Mouse (Mus musculus) ES-Bruce4 (cell line): ENCODE data around the gene Vmn1r43. TPM values are rescaled to one million over a fixed set of nuclear protein-coding genes. Genes with fewer than 3 reads are reported as not detected.

Source experiments
- H3K27ac ChIP-seq: 2 replicates; pipeline ENCODE4 v1.5.1; 2012; ENCODE audit warnings: low read length, inconsistent platforms; ENCODE audit not compliant: insufficient read depth
- H3K27me3 ChIP-seq: 2 replicates; pipeline ENCODE4 v1.6.1; 2012; ENCODE audit warnings: mild to moderate bottlenecking, low read length, inconsistent platforms; ENCODE audit not compliant: control insufficient read depth, poor library complexity, insufficient read depth, severe bottlenecking
- H3K36me3 ChIP-seq: 2 replicates; pipeline ENCODE4 v1.6.1; 2012; ENCODE audit warnings: inconsistent platforms, mild to moderate bottlenecking, low read length, moderate library complexity; ENCODE audit not compliant: control insufficient read depth, poor library complexity, insufficient read depth, severe bottlenecking
- H3K4me1 ChIP-seq: one replicate; pipeline ENCODE4 v1.8.1; 2011; ENCODE audit warnings: low read length; ENCODE audit not compliant: control insufficient read depth, insufficient read depth
- H3K4me3 ChIP-seq: 2 replicates; pipeline ENCODE4 v1.5.1; 2011; ENCODE audit warnings: low read depth, mild to moderate bottlenecking, low read length
- H3K9ac ChIP-seq: 2 replicates; pipeline ENCODE4 v1.6.1; 2012; ENCODE audit warnings: low read depth, mild to moderate bottlenecking, inconsistent platforms; ENCODE audit not compliant: poor library complexity, severe bottlenecking
- H3K9me3 ChIP-seq: replicated peaks from 2 replicates; pipeline ENCODE4 v1.6.1; 2012; ENCODE audit warnings: mild to moderate bottlenecking, low read length, inconsistent platforms; ENCODE audit not compliant: control insufficient read depth, poor library complexity, insufficient read depth, severe bottlenecking
- CTCF ChIP-seq: IDR thresholded peaks from one replicate; pipeline ENCODE4 v1.8.1; 2011; ENCODE audit warnings: low read depth, low read length
- EP300 ChIP-seq: IDR thresholded peaks from 2 replicates; pipeline ENCODE4 v1.6.1; 2011; ENCODE audit warnings: low read depth, low read length; ENCODE audit not compliant: insufficient read depth
- POLR2A ChIP-seq: IDR thresholded peaks from one replicate; pipeline ENCODE4 v1.8.1; 2011; ENCODE audit warnings: low read length; ENCODE audit not compliant: insufficient read depth
- polyA plus RNA-seq: library from polyadenylated mRNA; stranded (reverse); fragments of >200 nt; gene quantifications from 2 replicates; pipeline ENCODE4 v1.2.4, GENCODE M21; 2011; ENCODE audit warnings: low read depth; ENCODE audit not compliant: missing spikeins, insufficient read depth, insufficient read length

The Vmn1r43 gene
- polyA plus RNA-seq, 1 experiment = not detected

- peaks cover 32% of the 10 kb centered on the region for H3K9me3 ChIP-seq
- no peaks in the 10 kb centered on the region for H3K36me3 ChIP-seq
- H3K4me3 ChIP-seq = no peak overlapping the region
- H3K27me3 ChIP-seq = no peaks in the 10 kb centered on the region
- TF ChIP-seq EP300 (no peak), CTCF (no peak), POLR2A (no peak)
- H3K9ac ChIP-seq = no peak overlapping the region
- H3K27ac ChIP-seq = peak overlapping the region; percentile 36; the same call in 1 of the 2 replicates
- H3K4me1 ChIP-seq = no peaks in the 10 kb centered on the region
Measured at GRCm38 (mm10) chr6:89867276-89867675, 8.9 kb downstream of the Vmn1r43 start.

GRCm38 (mm10) chr6:89863792-89864191, 12.4 kb downstream of the Vmn1r43 start:
- Histone ChIP-seq H3K27ac (no peak overlapping the region), H3K9ac (no peak overlapping the region), H3K4me1 (no peaks in the 10 kb centered on the region), H3K9me3 (peaks cover 44% of the 10 kb centered on the region), H3K36me3 (no peaks in the 10 kb centered on the region), H3K27me3 (no peaks in the 10 kb centered on the region), H3K4me3 (no peak overlapping the region)
- TF ChIP-seq EP300 (no peak), CTCF (no peak), POLR2A (no peak)

- Histone ChIP-seq H3K4me3 (no peak overlapping the region), H3K9me3 (peaks cover 23% of the 10 kb centered on the region), H3K27me3 (no peaks in the 10 kb centered on the region), H3K36me3 (no peaks in the 10 kb centered on the region), H3K4me1 (no peaks in the 10 kb centered on the region), H3K27ac (no peak overlapping the region; the same call in 1 of the 2 replicates), H3K9ac (no peak overlapping the region)
- TF ChIP-seq CTCF (no peak), POLR2A (no peak), EP300 (no peak)
Measured at GRCm38 (mm10) chr6:89859839-89860238, 16.4 kb downstream of the Vmn1r43 start.

GRCm38 (mm10) chr6:89857552-89857951, 18.7 kb downstream of the Vmn1r43 start:
- Histone ChIP-seq H3K27ac (no peak overlapping the region), H3K36me3 (no peaks in the 10 kb centered on the region), H3K4me1 (no peaks in the 10 kb centered on the region), H3K9me3 (peaks cover 15% of the 10 kb centered on the region), H3K27me3 (no peaks in the 10 kb centered on the region), H3K4me3 (no peak overlapping the region), H3K9ac (no peak overlapping the region)
- TF ChIP-seq EP300 = no peak
- TF ChIP-seq CTCF = no peak
- TF ChIP-seq POLR2A = no peak

Other genes starting within 250 kb of the Vmn1r43 start
- gene Txnrd3, start 232.4 kb downstream of the Vmn1r43 start, polyA plus RNA-seq = 2.4 and 3.0 TPM in 2 replicates
- not detected in 2 replicates for gene Vmn1r40, start 168.9 kb downstream of the Vmn1r43 start, polyA plus RNA-seq
- not detected in 2 replicates for gene Vmn1r41, start 135.6 kb downstream of the Vmn1r43 start, polyA plus RNA-seq
- gene Vmn1r42, start within 50 bp of the Vmn1r43 start, polyA plus RNA-seq = not detected in 2 replicates
- gene Vmn1r44, start 7.2 kb upstream of the Vmn1r43 start, polyA plus RNA-seq = not detected in 2 replicates
- not detected in 2 replicates for gene Vmn1r45, start 64.2 kb upstream of the Vmn1r43 start, polyA plus RNA-seq
- 0.06 TPM in 1 of 2 replicates, not detected in the other for gene Vmn1r46, start 92.9 kb upstream of the Vmn1r43 start, polyA plus RNA-seq
- gene Vmn1r47, start 139.7 kb upstream of the Vmn1r43 start, polyA plus RNA-seq = not detected in 2 replicates
- not detected in 2 replicates for gene Vmn1r48, start 160.4 kb upstream of the Vmn1r43 start, polyA plus RNA-seq
- not detected in 2 replicates for gene Vmn1r49, start 202.1 kb upstream of the Vmn1r43 start, polyA plus RNA-seq
- not detected in 2 replicates for gene Vmn1r50, start 225.0 kb upstream of the Vmn1r43 start, polyA plus RNA-seq
- gene Vmn1r51, start 246.2 kb upstream of the Vmn1r43 start, polyA plus RNA-seq = not detected in 2 replicates